Mouse (Mus musculus) stomach, postnatal 0 days (tissue): ENCODE results near the gene Snx27. TPM values are rescaled to one million over a fixed set of nuclear protein-coding genes. Genes with fewer than 3 reads are reported as not detected.
A peak's percentile ranks its signal among the peaks of the same experiment; 100 is the strongest.

Experiments
- ATAC-seq: fragments of 200-750 bp; cut with Nextera tagmentation; 2 replicates; pipeline ENCODE4 v1.8.0; 2017; ENCODE audit not compliant: low FRiP score, low TSS enrichment
- DNase-seq: peaks from one replicate; pipeline ENCODE4 v3.0.0-alpha.2; 2016; ENCODE audit warnings: low spot score
- H3K27ac ChIP-seq: fragments of 300-500 bp; sonication (generic); replicated peaks from 2 replicates; pipeline ENCODE4 v1.5.1; 2014; ENCODE audit warnings: mild to moderate bottlenecking, control low read depth
- H3K27me3 ChIP-seq: fragments of 300-500 bp; sonication (generic); 2 replicates; pipeline ENCODE4 v1.6.1; 2014; ENCODE audit warnings: low read length; ENCODE audit not compliant: control insufficient read depth, insufficient read depth
- H3K36me3 ChIP-seq: fragments of 300-500 bp; sonication (generic); 2 replicates; pipeline ENCODE4 v1.6.1; 2014; ENCODE audit warnings: low read length, mixed read lengths; ENCODE audit not compliant: control insufficient read depth, insufficient read depth
- H3K4me1 ChIP-seq: fragments of 300-500 bp; sonication (generic); replicated peaks from 2 replicates; pipeline ENCODE4 v1.6.1; 2014; ENCODE audit warnings: antibody characterized with exemption; ENCODE audit not compliant: control insufficient read depth, insufficient read depth
- H3K4me2 ChIP-seq: fragments of 300-500 bp; sonication (generic); replicated peaks from 2 replicates; pipeline ENCODE4 v1.6.1; 2014; ENCODE audit warnings: low read depth, mild to moderate bottlenecking, control low read depth, moderate library complexity
- H3K4me3 ChIP-seq: fragments of 300-500 bp; sonication (generic); 2 replicates; pipeline ENCODE4 v1.5.1; 2014; ENCODE audit warnings: low read depth, low read length, control low read depth
- H3K9ac ChIP-seq: fragments of 300-500 bp; sonication (generic); 2 replicates; pipeline ENCODE4 v1.6.1; 2014; ENCODE audit warnings: mild to moderate bottlenecking, low read length, control low read depth, mixed read lengths
- H3K9me3 ChIP-seq: fragments of 300-500 bp; sonication (generic); 2 replicates; pipeline ENCODE4 v1.6.1; 2016; ENCODE audit warnings: low read length; ENCODE audit not compliant: control insufficient read depth
- CTCF ChIP-seq: IDR thresholded peaks from 2 replicates; pipeline ENCODE4 v1.5.1; 2016; ENCODE audit warnings: antibody characterized with exemption, low read depth, mild to moderate bottlenecking, moderate library complexity
- EP300 ChIP-seq: optimal IDR thresholded peaks from 2 replicates; pipeline ENCODE3; 2016; ENCODE audit warnings: antibody characterized with exemption
- WGBS: fragments of 180-500 bp; shearing (Covaris S2); extraction: QIAGEN DNeasy Blood & Tissue Kit; methylation state at CpG from one replicate; pipeline ENCODE4 v1.1.7; 2014; 5-methylcytosine and 5-hydroxymethylcytosine counted together
- polyA plus RNA-seq: library from polyadenylated mRNA; unstranded; fragments of >200 nt; fragmentation: Nextera tagmentation; extraction: Ambion mirVana; gene quantifications from 2 replicates; pipeline ENCODE4 v1.2.1, GENCODE M21; 2015

The Snx27 gene
- polyA plus RNA-seq, 1 experiment from 2014 or later = 17.6 TPM

DNA sequence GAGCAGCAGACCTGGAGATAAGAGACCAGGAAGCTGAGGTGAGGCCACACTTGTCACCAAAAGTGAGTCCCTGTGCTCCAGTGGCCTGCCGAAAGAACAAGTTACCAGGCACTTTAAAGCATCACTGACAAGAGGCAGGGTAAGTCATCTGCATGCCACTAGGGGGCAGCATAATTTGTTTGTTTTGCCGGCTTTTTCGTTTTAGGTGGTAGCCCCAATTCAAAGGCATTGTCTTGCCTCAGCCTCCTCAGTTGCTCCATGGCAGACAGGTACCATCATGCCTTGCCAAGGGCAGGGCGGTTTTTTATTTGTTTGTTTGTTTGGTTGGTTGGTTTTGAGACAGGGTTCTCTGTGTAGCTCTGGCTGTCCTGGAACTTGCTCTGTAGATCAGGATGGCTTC is 34.2 kb upstream of the Snx27 start:
- 74% methylated on average over 4 of the region's 4 CpGs for WGBS
- Histone ChIP-seq H3K4me3 (no peak overlapping the region), H3K27ac (no peak overlapping the region), H3K9ac (no peak overlapping the region), H3K4me2 (no peak overlapping the region), H3K4me1 (no peaks in the 10 kb centered on the region), H3K27me3 (no peaks in the 10 kb centered on the region), H3K36me3 (no peaks in the 10 kb centered on the region), H3K9me3 (no peaks in the 10 kb centered on the region)
- DNase-seq (no peak), ATAC-seq (no peak)
- TF ChIP-seq EP300 (no peak), CTCF (peak; percentile 74)

DNA sequence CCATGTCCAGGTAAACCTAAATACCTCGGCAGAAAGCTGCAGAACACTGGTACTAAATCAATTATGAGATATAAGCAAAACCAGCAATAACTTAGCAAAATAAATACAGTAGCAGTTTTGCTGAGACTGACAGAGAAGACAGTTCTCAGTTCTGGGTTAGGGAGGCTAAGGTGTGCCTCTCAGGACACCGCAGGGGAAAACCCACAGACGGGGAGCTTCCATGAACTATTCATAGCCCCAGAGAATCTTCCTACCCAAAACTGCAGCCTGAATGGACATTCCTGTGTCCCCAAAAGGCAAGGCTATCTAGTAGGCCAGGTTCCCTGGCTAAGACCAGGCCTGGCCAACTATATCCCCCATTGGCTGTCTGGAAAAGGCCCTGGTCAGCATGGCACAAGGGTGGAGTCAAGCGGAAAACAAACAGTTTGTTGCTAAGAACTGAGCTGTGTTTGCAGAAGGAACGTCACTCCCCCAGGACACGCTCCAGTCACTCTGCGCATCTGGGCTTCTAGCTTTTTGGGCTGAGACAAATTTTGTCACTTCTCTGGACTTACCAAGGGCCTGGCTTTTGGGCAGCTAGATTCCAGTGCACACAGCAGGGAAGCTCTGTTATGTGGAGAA is 30.9 kb upstream of the Snx27 start:
- no peaks in the 10 kb centered on the region for H3K4me1 ChIP-seq
- WGBS = 67% methylated on average over 7 of the region's 7 CpGs
- no peak overlapping the region for H3K4me3 ChIP-seq

DNA sequence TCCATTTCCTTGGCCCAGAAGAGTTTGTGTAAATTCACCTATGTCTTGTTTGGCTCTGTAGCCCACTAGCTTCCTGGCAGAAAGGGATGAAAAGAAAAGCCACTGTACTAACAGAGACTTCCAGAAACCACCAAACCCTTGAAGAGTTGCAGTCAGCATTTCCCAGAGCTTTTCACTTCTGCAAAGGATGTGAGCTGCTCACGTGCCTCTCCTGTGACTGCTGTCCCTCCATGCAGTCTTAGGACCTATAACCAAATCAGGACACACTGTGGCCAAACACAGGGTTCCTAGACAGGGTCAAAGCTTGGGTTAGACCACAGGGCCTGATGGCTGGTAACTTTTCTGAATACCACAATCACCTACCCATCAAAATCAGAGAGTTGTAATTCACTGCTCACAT is 29.8 kb upstream of the Snx27 start:
- Histone ChIP-seq H3K4me3 (no peak overlapping the region), H3K9me3 (no peaks in the 10 kb centered on the region), H3K4me1 (no peaks in the 10 kb centered on the region), H3K36me3 (no peaks in the 10 kb centered on the region), H3K4me2 (no peak overlapping the region), H3K9ac (no peak overlapping the region), H3K27ac (peak overlapping the region; percentile 67), H3K27me3 (no peaks in the 10 kb centered on the region)
- TF ChIP-seq CTCF (no peak), EP300 (no peak)
- DNase-seq (no peak), ATAC-seq (no peak)
- WGBS = 71% methylated on average over 1 of the region's 1 CpGs

More for the DNA sequence above, 30.9 kb upstream of the Snx27 start:
- Histone ChIP-seq H3K9ac (no peak overlapping the region), H3K4me2 (no peak overlapping the region), H3K9me3 (no peaks in the 10 kb centered on the region), H3K27me3 (no peaks in the 10 kb centered on the region), H3K36me3 (no peaks in the 10 kb centered on the region), H3K27ac (0 out of 2 replicates have a peak overlapping the region, but pooled peaks have one; percentile 35)
- TF ChIP-seq EP300 (no peak), CTCF (no peak)
- ATAC-seq (peak; percentile 56), DNase-seq (peak; percentile 31)

DNA sequence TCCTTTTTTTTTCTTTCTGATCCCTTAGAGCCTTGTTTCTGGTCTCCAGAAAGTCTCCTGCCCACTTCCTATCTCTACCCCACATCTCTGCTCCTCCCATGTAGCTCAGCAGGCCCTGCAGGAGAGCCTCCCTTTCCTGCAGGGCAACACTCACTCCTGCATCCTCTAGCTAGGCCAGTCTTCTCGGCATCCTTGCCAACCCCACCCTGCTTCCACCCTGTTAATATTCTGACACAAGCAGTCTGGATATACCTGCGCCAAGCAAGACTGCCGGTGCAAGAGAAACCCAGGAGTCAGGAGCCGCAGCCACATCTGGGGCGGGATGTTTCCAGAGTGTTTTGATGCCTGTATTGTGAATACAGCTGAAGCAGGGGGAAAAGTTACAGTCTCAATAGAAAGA is 29.3 kb upstream of the Snx27 start:
- DNase-seq (no peak), ATAC-seq (peak; percentile 56; the same call in 1 of the 2 replicates)
- Histone ChIP-seq H3K27ac (peak overlapping the region; percentile 67), H3K4me3 (no peak overlapping the region), H3K27me3 (no peaks in the 10 kb centered on the region), H3K4me2 (no peak overlapping the region), H3K36me3 (no peaks in the 10 kb centered on the region), H3K9me3 (no peaks in the 10 kb centered on the region), H3K4me1 (no peaks in the 10 kb centered on the region), H3K9ac (peak overlapping the region; percentile 31; the same call in 1 of the 2 replicates)
- TF ChIP-seq CTCF (no peak), EP300 (no peak)
- 65% methylated on average over 5 of the region's 5 CpGs for WGBS

DNA sequence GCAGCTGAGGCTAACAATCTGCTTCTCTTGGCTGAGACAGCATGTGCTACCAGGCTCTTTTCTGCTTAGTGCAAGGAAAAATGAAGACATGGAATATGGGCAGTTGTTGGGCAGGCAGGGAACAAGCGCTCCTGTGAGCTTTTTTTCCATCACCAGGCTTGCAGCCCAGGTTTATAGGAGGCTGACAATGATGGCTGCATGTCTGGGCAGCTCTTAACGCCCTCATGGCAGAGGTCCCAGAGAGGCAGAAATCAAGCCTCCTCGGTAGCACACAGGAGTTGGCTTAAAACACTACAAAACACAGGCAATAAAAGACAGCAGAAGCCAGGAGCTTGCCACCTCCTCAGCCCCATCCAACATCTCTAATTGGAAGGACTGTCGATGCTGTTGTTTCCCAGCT is 28.8 kb upstream of the Snx27 start:
- WGBS = 43% methylated on average over 4 of the region's 4 CpGs

DNA sequence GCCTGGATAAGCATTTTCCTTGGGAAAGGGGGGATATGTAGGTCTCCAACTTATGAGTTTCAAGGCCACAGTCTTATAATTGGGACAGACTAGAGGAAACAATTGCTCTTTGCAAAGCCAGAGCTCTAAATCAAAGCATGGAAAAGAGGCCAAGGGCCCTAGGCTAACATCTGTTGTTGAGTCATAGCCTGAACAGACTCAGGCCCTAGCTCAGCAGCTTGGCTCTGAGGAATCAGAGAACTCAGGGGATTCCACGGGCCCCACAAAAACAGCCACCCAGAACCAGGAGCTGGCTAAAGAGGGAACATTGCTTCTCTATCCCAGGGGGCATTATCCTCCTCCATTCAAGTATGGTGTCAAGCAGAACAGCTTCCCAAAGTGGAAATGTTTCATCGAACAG is 28.1 kb upstream of the Snx27 start:
- DNase-seq (no peak), ATAC-seq (no peak)
- H3K4me1 ChIP-seq = no peaks in the 10 kb centered on the region
- no peaks in the 10 kb centered on the region for H3K9me3 ChIP-seq
- H3K27me3 ChIP-seq = no peaks in the 10 kb centered on the region
- TF ChIP-seq EP300 (no peak), CTCF (no peak)
- H3K36me3 ChIP-seq = no peaks in the 10 kb centered on the region
- H3K4me3 ChIP-seq = no peak overlapping the region
- 50% methylated on average over 2 of the region's 2 CpGs for WGBS
- H3K27ac ChIP-seq = no peak overlapping the region
- no peak overlapping the region for H3K9ac ChIP-seq
- no peak overlapping the region for H3K4me2 ChIP-seq

More for the DNA sequence above, 28.8 kb upstream of the Snx27 start:
- Histone ChIP-seq H3K4me1 (no peaks in the 10 kb centered on the region), H3K4me2 (no peak overlapping the region), H3K9ac (peak overlapping the region; percentile 31; the same call in 1 of the 2 replicates), H3K27me3 (no peaks in the 10 kb centered on the region), H3K4me3 (no peak overlapping the region), H3K9me3 (no peaks in the 10 kb centered on the region), H3K36me3 (no peaks in the 10 kb centered on the region), H3K27ac (peak overlapping the region; percentile 67)
- no peak for DNase-seq
- no peak for ATAC-seq
- TF ChIP-seq EP300 = no peak
- TF ChIP-seq CTCF = no peak
